Mouse (Mus musculus) MEL (cell line): ENCODE measurements around the gene Tbk1.

Source experiments
- CTCF ChIP-seq, 3 experiments: IDR thresholded peaks in 2 of 3; conservative IDR thresholded peaks in 1 of 3; 2 replicates each; pipeline ENCODE4 v1.5.1; 2011 to 2012; ENCODE audit warnings: low read length in 3 of 3, low read depth in 2 of 3, mild to moderate bottlenecking in 2 of 3, improper control_type of control experiment in 1 of 3, inconsistent platforms in 1 of 3, mixed read lengths in 1 of 3, moderate library complexity in 1 of 3; ENCODE audit not compliant: control insufficient read depth in 1 of 3, insufficient read depth in 1 of 3, poor library complexity in 1 of 3, severe bottlenecking in 1 of 3
- MYC ChIP-seq: IDR thresholded peaks from 2 replicates; pipeline ENCODE4 v1.6.1; 2011; ENCODE audit warnings: low read depth, mild to moderate bottlenecking, low read length, improper control_type of control experiment, moderate library complexity
- POLR2AphosphoS5 ChIP-seq: IDR thresholded peaks from 2 replicates; pipeline ENCODE4 v1.6.1; 2012; ENCODE audit warnings: low read depth, borderline replicate concordance, mild to moderate bottlenecking, inconsistent platforms, low read length, moderate library complexity, mixed read lengths
- SIN3A ChIP-seq: IDR thresholded peaks from 2 replicates; pipeline ENCODE4 v1.6.1; 2012; ENCODE audit warnings: low read length, improper control_type of control experiment, inconsistent platforms

DNA sequence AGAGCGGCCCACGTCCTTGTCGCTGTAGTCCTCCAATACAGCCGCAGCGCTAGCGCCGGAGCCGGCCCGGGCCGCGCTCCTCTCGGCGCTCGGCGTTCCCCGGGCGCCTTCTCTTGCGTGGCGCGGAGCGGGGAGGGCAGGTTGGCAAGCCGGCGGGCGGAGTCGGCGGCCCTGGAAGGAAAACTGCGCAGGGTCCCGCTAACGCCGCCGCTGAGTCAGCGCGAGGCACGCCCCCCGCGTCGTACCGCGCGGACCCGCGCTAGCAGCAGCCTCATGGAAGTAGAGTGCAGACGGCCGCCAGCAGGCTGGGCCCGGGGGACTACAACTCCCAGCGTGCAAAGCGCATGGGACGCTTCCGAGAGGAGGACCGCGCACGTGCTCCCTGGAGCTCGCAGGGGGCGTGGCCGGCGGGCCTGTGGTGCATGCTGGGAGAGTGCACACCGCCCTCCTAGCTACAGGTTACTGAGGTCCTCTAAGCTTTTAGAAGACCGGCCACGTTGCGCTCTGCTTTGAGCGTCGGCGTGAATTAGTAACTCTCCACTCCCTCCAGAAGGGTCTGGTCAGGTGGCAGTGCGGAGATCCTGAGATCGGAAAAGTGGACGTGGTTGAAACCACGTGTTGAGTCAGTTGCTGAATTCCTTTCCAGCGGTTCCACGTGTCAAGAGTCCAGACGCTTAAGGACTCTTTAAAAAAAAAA, 39.7 kb upstream of the Tbk1 start, which contains the start of gene Xpot:
- TF ChIP-seq SIN3A (peak; percentile 94), CTCF (IDR thresholded peaks at IDR 0.05 in 2 of 3, conservative IDR thresholded peaks at IDR 0.05 in 1 of 3; ENCODE audit: control insufficient read depth in 1 of 3, insufficient read depth in 1 of 3, low read depth in 2 of 3, low read length in 3 of 3, poor library complexity in 1 of 3, severe bottlenecking in 1 of 3) (peak in 1 of 3 experiments; percentile 5; a peak in 1 of 6 replicates), MYC (peak; percentile 100), POLR2AphosphoS5 (no peak)
